Mouse (Mus musculus) cerebellum, adult 2 months (tissue): ENCODE data around the gene Hist1h2ae.
"Not testable (repeated sequence)": the region's sequence is repeated elsewhere in the genome, so short reads cannot be mapped to it uniquely, and the experiment has no call there.

Experiments used
- CTCF ChIP-seq: fragments of 200-500 bp; IDR thresholded peaks from 2 replicates; pipeline ENCODE4 v1.5.1; 2011; ENCODE audit warnings: low read depth, mild to moderate bottlenecking, control low read depth, low read length, moderate library complexity, borderline replicate concordance; ENCODE audit not compliant: insufficient read depth
- POLR2A ChIP-seq: fragments of 200-500 bp; IDR thresholded peaks from 2 replicates; pipeline ENCODE4 v1.6.1; 2011; ENCODE audit warnings: low read length, control low read depth, borderline replicate concordance; ENCODE audit not compliant: insufficient read depth

DNA sequence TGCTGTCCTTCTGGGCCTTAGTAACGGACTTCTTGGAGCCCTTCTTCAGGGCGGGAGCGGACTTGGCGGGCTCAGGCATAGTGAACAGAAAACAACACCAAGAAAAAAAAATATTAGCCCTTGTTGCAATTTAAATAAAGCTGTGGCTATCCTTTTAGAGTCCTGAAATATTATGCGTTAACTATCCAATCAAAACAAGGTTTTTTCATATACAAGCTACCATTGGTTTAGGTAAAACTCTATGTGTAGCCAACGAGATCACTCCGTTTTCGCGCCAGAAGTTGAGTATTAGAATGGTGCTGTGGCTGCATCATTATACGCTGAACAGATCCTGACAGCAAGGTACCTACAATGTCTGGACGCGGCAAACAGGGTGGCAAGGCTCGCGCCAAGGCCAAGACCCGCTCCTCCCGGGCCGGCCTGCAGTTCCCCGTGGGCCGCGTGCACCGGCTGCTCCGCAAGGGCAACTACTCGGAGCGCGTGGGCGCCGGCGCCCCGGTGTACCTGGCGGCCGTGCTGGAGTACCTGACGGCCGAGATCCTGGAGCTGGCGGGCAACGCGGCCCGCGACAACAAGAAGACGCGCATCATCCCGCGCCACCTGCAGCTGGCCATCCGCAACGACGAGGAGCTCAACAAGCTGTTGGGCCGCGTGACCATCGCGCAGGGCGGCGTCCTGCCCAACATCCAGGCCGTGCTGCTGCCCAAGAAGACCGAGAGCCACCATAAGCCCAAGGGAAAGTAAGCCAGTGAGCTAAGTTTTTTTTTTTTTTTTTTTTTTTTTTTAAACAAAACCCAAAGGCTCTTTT, 37.3 kb downstream of the Hist1h2ae start, which contains the start of gene Hist1h2af:
- TF ChIP-seq CTCF, POLR2A: not testable (repeated sequence)
